Mouse (Mus musculus) limb, embryonic 12.5 days (tissue): ENCODE results near the gene D16Ertd472e. TPM values are rescaled to one million over a fixed set of nuclear protein-coding genes. Genes with fewer than 3 reads are reported as not detected.
"Not testable (repeated sequence)": the region's sequence is repeated elsewhere in the genome, so short reads cannot be mapped to it uniquely, and the experiment has no call there.

Experiments
- ATAC-seq: fragments of 200-750 bp; cut with Nextera tagmentation; 2 replicates; pipeline ENCODE4 v1.8.0; 2017; ENCODE audit warnings: low read depth, moderate TSS enrichment; ENCODE audit not compliant: insufficient number of reproducible peaks, insufficient read depth, low FRiP score, low TSS enrichment
- H3K27ac ChIP-seq: fragments of 300-500 bp; sonication (generic); 2 replicates; pipeline ENCODE4 v1.5.1; 2016; ENCODE audit warnings: mild to moderate bottlenecking, moderate library complexity
- H3K27me3 ChIP-seq: fragments of 300-500 bp; sonication (generic); 2 replicates; pipeline ENCODE4 v1.6.1; 2016; ENCODE audit warnings: mild to moderate bottlenecking, moderate library complexity
- H3K36me3 ChIP-seq: fragments of 300-500 bp; sonication (generic); 2 replicates; pipeline ENCODE4 v1.6.1; 2016; ENCODE audit warnings: mild to moderate bottlenecking, moderate library complexity
- H3K4me1 ChIP-seq: fragments of 300-500 bp; sonication (generic); replicated peaks from 2 replicates; pipeline ENCODE4 v1.6.1; 2016
- H3K4me2 ChIP-seq: fragments of 300-500 bp; sonication (generic); 2 replicates; pipeline ENCODE4 v1.6.1; 2016; ENCODE audit warnings: mild to moderate bottlenecking, moderate library complexity
- H3K4me3 ChIP-seq: fragments of 300-500 bp; sonication (generic); replicated peaks from 2 replicates; pipeline ENCODE4 v1.5.1; 2016; ENCODE audit warnings: mild to moderate bottlenecking
- H3K9ac ChIP-seq: fragments of 300-500 bp; sonication (generic); replicated peaks from 2 replicates; pipeline ENCODE4 v1.6.1; 2016; ENCODE audit warnings: mild to moderate bottlenecking, moderate library complexity
- H3K9me3 ChIP-seq: fragments of 300-500 bp; sonication (generic); 2 replicates; pipeline ENCODE4 v1.6.1; 2016; ENCODE audit warnings: mild to moderate bottlenecking, moderate library complexity
- WGBS: fragments of 180-500 bp; shearing (Covaris S2); methylation state at CpG from one replicate; pipeline ENCODE4 v1.1.7; 2016; 5-methylcytosine and 5-hydroxymethylcytosine counted together
- polyA plus RNA-seq: library from polyadenylated mRNA; unstranded; fragments of >200 nt; fragmentation: Nextera tagmentation; extraction: Ambion mirVana; gene quantifications from 2 replicates; pipeline ENCODE4 v1.2.1, GENCODE M21; 2016

Gene D16Ertd472e
- polyA plus RNA-seq, 1 experiment from 2014 or later, result 27.8 TPM

DNA sequence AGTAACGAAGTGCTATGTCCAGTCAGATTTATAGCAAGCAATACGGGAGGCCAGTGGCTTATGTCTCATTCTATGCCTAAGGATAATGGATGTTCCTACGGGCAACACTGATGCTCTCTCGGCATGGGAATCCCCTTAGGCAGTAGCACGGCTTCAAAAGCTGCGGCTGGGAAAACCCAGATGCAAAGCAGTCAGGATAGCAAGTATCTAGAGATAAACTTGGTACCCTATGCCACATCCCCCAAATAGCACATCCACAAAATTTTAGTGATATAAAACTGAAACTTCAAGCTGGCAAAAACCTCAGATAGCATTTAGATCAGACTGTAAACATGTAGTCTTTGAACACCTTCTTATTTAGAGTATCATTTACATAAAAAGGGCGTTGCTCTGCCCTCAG lies 39.2 kb downstream of the D16Ertd472e start:
- H3K27ac ChIP-seq, result no peak overlapping the region
- H3K9me3 ChIP-seq, result no peaks in the 10 kb centered on the region
- 0 out of 2 replicates have a peak, but pooled peaks cover 4% of the 10 kb centered on the region for H3K4me1 ChIP-seq
- ATAC-seq, result no peak
- peaks cover 5% of the 10 kb centered on the region for H3K36me3 ChIP-seq
- no peak overlapping the region for H3K4me2 ChIP-seq
- 57% methylated on average over 7 of the region's 7 CpGs for WGBS
- no peak overlapping the region for H3K9ac ChIP-seq
- H3K27me3 ChIP-seq, result no peaks in the 10 kb centered on the region
- no peak overlapping the region for H3K4me3 ChIP-seq

DNA sequence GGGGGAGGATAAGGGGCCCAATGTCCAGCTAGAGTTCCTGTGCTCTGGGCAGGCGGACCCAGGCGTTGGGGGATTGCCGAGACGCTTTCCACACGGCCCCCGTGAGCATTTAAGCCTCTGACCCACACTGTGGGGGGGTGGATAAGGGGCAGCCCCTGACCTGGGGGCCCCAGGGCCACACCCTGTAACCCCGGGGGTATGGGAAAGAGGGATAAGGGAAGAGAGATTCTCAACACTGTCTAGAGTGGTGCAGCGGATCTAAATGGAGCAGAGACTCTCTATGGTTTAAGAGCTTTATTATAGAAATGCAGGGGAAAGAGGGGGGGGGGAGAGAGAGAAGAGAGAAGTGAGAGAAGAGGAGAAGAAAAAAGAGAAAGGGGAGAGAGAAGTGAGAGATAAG lies 42.0 kb downstream of the D16Ertd472e start:
- H3K9me3 ChIP-seq, result no peaks in the 10 kb centered on the region
- ATAC-seq, result no peak
- no peak overlapping the region for H3K4me2 ChIP-seq
- no peak overlapping the region for H3K9ac ChIP-seq
- H3K36me3 ChIP-seq, result peaks cover 1% of the 10 kb centered on the region; the same call in 1 of the 2 replicates
- no peaks in the 10 kb centered on the region for H3K27me3 ChIP-seq
- H3K4me1 ChIP-seq, result 0 out of 2 replicates have a peak, but pooled peaks cover 4% of the 10 kb centered on the region
- H3K4me3 ChIP-seq, result no peak overlapping the region
- 53% methylated on average over 8 of the region's 8 CpGs for WGBS
- no peak overlapping the region for H3K27ac ChIP-seq

DNA sequence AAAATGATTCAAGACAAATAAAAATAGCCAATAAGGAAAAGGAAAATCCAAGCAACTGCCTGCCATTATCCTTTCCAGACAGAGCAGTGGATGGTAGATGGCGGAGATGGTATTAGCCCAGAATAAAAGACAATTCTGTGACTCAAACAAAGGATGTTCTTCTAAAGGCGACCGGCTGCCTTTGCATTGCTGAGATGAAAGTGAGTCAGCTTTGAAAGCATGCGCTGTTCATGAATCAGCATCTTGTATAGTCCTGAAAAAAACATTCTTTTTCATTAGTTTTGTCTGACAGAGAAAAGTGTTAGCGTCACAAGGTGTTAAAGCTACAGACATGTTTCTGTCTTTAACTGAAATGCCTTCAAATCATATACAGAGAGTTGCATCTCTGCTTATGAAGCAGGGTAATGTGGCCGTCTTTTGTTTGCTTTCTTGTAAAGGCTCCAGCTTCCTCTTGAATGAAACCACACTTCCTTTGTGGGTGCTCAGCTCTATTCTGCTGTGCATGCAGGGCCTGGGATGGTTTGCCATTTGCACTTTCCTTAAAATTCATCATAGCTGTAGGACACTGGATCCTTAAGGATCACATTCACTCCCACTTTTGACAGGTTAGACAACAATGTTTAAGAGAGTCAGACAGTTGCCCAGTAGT lies 44.4 kb downstream of the D16Ertd472e start:
- H3K9me3 ChIP-seq, result no peaks in the 10 kb centered on the region
- H3K36me3 ChIP-seq, result no peaks in the 10 kb centered on the region
- H3K4me3 ChIP-seq, result no peak overlapping the region
- no peak overlapping the region for H3K9ac ChIP-seq
- no peaks in the 10 kb centered on the region for H3K27me3 ChIP-seq
- 87% methylated on average over 6 of the region's 6 CpGs for WGBS
- ATAC-seq, result no peak
- H3K4me2 ChIP-seq, result no peak overlapping the region
- H3K4me1 ChIP-seq, result 0 out of 2 replicates have a peak, but pooled peaks cover 4% of the 10 kb centered on the region
- H3K27ac ChIP-seq, result no peak overlapping the region

DNA sequence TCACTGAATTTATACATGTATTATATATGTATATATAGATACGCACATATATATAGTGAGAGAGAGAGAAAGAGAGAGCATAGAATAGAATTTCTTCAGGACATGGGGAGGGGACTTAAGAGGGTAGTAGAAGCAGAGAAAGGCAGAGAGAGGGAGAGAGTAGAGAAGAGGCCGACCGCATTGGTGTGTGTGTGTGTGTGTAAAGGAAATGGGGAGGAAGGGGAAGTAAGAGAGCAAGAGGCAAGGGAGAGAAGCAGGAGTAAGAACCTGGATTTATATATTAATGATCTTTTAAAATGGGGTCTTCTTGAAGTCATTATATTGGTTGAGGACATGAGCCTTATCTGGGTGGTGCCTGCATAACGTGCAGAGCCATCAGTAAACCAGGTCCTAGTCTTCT lies 53.5 kb downstream of the D16Ertd472e start:
- no peaks in the 10 kb centered on the region for H3K36me3 ChIP-seq
- H3K27me3 ChIP-seq, result no peaks in the 10 kb centered on the region
- no peak overlapping the region for H3K27ac ChIP-seq
- no peak overlapping the region for H3K4me2 ChIP-seq
- no peaks in the 10 kb centered on the region for H3K9me3 ChIP-seq
- no peak overlapping the region for H3K9ac ChIP-seq
- no peak for ATAC-seq
- no peaks in the 10 kb centered on the region for H3K4me1 ChIP-seq
- H3K4me3 ChIP-seq, result no peak overlapping the region
- WGBS, result 96% methylated on average over 4 of the region's 4 CpGs

DNA sequence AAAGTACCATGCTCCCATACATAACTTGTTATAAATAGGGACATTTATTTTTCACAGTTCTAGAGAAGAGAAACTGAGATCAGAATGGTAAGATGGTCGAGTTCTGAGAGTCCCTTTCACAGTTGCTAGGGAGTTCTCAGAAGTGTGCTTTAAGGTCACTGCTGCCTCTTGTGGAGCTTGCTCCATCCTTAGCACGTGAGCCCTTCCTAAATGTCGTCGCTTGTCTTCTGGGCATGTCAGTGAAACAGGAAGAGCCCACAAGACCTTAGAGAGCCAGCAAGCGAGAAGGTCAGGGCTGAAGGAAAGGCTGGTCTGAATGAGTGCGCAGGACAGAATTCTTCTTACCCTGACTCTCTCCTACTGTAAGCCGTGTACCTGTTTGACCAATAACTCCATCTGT lies 57.8 kb downstream of the D16Ertd472e start:
- no peak for ATAC-seq
- Histone ChIP-seq H3K9me3 (no peaks in the 10 kb centered on the region), H3K4me2 (no peak overlapping the region), H3K4me1 (no peaks in the 10 kb centered on the region), H3K27me3 (no peaks in the 10 kb centered on the region), H3K36me3 (no peaks in the 10 kb centered on the region), H3K4me3 (no peak overlapping the region), H3K27ac (no peak overlapping the region), H3K9ac (no peak overlapping the region)
- WGBS, result 78% methylated on average over 7 of the region's 7 CpGs

DNA sequence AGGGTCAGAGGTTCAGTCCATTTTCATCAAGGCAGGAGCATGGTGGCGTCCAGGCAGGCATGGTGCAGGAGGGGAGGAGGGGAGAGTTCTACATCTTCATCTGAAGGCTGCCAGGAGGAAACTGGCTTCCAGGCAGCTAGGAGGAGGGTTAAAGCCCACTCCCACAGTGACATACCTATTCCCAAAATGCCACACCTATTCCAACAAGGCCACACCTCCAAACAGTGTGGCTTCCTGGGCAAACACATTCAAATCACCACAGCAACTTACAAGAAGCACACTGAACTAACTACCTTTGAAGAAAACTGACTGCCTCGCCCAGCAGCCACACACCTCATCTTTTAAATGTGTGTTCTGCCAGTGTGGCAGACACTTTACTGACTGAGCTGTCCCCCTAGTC lies 59.3 kb downstream of the D16Ertd472e start:
- H3K4me2 ChIP-seq, result no peak overlapping the region
- WGBS, result 79% methylated on average over 2 of the region's 2 CpGs
- no peak overlapping the region for H3K27ac ChIP-seq
- no peaks in the 10 kb centered on the region for H3K9me3 ChIP-seq
- ATAC-seq, result no peak
- no peaks in the 10 kb centered on the region for H3K36me3 ChIP-seq
- no peak overlapping the region for H3K9ac ChIP-seq
- no peaks in the 10 kb centered on the region for H3K4me1 ChIP-seq
- H3K4me3 ChIP-seq, result no peak overlapping the region
- H3K27me3 ChIP-seq, result no peaks in the 10 kb centered on the region

DNA sequence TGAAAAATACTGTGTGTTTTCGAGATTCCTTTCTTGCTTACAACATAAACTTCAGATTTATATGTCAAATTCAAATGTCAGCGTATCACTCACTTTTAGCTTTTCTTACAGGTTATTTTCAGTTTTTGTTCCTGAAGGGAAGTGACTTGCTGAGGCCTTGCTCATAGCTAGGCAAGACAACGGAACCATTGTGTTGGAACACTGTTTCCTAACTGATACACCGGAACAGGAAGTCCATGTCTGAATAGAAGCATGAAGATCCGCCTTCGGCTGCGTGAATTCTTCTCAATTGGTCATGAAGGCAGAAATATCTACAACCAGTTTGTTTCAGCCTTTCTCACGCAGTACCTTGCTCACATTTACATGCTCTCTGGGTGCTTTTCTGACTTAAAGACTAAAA lies 65.0 kb downstream of the D16Ertd472e start:
- no peak overlapping the region for H3K4me3 ChIP-seq
- no peaks in the 10 kb centered on the region for H3K4me1 ChIP-seq
- no peak overlapping the region for H3K4me2 ChIP-seq
- H3K27ac ChIP-seq, result no peak overlapping the region
- no peak overlapping the region for H3K9ac ChIP-seq
- ATAC-seq, result no peak
- no peaks in the 10 kb centered on the region for H3K27me3 ChIP-seq
- WGBS, result 89% methylated on average over 8 of the region's 8 CpGs
- H3K36me3 ChIP-seq, result no peaks in the 10 kb centered on the region
- no peaks in the 10 kb centered on the region for H3K9me3 ChIP-seq

DNA sequence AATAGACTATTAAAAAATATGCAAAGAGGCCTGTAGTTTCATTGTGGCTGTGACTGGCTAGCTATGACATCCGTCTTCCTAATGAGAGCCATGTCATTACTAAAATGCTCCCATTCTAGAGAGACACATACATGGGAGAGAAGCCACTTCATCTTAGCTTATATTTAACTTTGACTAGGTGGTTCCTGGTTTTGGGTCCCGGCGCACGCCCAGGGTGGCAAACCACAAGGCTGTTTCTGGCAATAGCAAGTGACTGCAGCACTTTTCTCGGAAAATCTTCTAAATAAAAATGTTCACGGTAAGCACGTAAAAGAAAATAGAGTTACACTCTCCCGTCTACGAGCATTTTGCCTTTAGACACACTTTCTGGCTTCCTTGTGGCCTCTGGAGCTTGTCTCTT lies 74.0 kb downstream of the D16Ertd472e start:
- H3K36me3 ChIP-seq, result no peaks in the 10 kb centered on the region
- H3K9me3 ChIP-seq, result no peaks in the 10 kb centered on the region
- no peaks in the 10 kb centered on the region for H3K27me3 ChIP-seq
- H3K4me2 ChIP-seq, result no peak overlapping the region
- no peak overlapping the region for H3K27ac ChIP-seq
- no peak overlapping the region for H3K4me3 ChIP-seq
- 86% methylated on average over 9 of the region's 9 CpGs for WGBS
- H3K4me1 ChIP-seq, result no peaks in the 10 kb centered on the region
- H3K9ac ChIP-seq, result no peak overlapping the region
- no peak for ATAC-seq

DNA sequence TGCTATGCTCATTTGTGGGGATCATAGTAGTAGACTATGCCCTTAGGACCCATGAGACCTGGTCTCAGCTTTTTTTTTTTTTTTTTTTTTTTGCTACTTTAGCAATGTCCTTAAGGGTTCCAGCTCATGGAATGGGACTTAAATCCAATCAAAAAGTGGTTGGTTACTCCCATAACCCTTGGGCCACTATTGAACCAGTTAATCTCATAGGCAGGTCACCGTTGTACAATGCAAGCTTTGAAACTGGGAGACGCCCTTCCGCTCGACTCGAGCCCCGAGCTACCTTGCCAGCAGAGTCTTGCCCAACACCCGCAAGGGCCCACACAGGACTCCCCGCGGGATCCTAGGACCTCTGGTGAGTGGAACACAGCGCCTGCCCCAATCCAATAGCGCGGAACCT lies 83.8 kb downstream of the D16Ertd472e start:
- not testable (repeated sequence) for H3K4me3 ChIP-seq, H3K27ac ChIP-seq, H3K4me2 ChIP-seq, H3K9ac ChIP-seq, H3K4me1 ChIP-seq, H3K27me3 ChIP-seq, ATAC-seq, H3K36me3 ChIP-seq, H3K9me3 ChIP-seq
- 97% methylated on average over 12 of the region's 12 CpGs for WGBS

DNA sequence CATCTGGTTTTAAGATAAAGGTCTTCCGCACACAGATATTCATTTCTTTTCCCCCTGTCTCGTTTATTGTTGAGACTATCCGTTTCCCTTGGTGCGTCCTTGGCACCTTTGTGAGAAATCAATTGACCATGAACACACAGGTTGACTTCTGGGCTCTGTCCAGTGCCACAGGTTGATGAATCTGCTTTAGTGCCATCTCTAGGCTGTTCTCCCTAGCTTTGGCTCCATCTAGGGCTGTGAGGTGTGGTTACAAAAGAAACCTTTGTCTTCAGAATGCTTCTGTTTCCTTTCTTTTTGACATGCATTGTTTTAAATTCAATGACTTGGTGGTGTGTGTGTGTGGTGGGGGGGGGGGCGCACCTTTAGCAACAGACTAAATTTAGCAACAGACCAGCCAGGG lies 85.7 kb downstream of the D16Ertd472e start:
- WGBS, result 80% methylated on average over 5 of the region's 5 CpGs
- Histone ChIP-seq H3K27ac (no peak overlapping the region), H3K9ac (no peak overlapping the region), H3K27me3 (no peaks in the 10 kb centered on the region), H3K4me3 (no peak overlapping the region), H3K4me2 (no peak overlapping the region), H3K4me1 (0 out of 2 replicates have a peak, but pooled peaks cover 6% of the 10 kb centered on the region), H3K36me3 (no peaks in the 10 kb centered on the region), H3K9me3 (no peaks in the 10 kb centered on the region)
- no peak for ATAC-seq
